Mouse (Mus musculus) kidney, adult 2 months (tissue): ENCODE results near the gene Zfp651.

Experiments used
- CTCF ChIP-seq: fragments of 200-500 bp; conservative IDR thresholded peaks from 2 replicates; pipeline ENCODE4 v1.5.1; 2011; ENCODE audit warnings: low read depth, mild to moderate bottlenecking, control low read depth, low read length, moderate library complexity, mixed read lengths; ENCODE audit not compliant: insufficient read depth, insufficient read length
- POLR2A ChIP-seq: fragments of 200-500 bp; IDR thresholded peaks from one replicate; pipeline ENCODE4 v1.6.1; 2011; ENCODE audit warnings: low read depth, low read length, control low read depth

GRCm38 (mm10) chr9:121772412-121772811 lies 13.3 kb downstream of the Zfp651 start:
- TF ChIP-seq CTCF (no peak), POLR2A (no peak)
